Mouse (Mus musculus) ES-E14 (cell line): ENCODE data around the gene Abhd16a. TPM values are rescaled to one million over a fixed set of nuclear protein-coding genes. Genes with fewer than 3 reads are reported as not detected.

Source experiments
- DNase-seq: peaks from one replicate; pipeline ENCODE4 v3.0.0-alpha.2; 2013; ENCODE audit warnings: low read depth, low spot score
- H3K27ac ChIP-seq: 2 replicates; pipeline ENCODE4 v1.5.1; 2012; ENCODE audit warnings: low read depth, mild to moderate bottlenecking, low read length, moderate library complexity, mixed read lengths; ENCODE audit not compliant: poor library complexity, insufficient read depth, severe bottlenecking
- H3K36me3 ChIP-seq: 2 replicates; pipeline ENCODE4 v1.6.1; 2012; ENCODE audit warnings: mild to moderate bottlenecking, low read length, moderate library complexity, mixed read lengths; ENCODE audit not compliant: control insufficient read depth, poor library complexity, insufficient read depth, severe bottlenecking
- H3K4me1 ChIP-seq, 2 experiments: fragments of 150-350 bp in 1 of 2; sonication (generic) in 1 of 2; 2 replicates each; pipeline ENCODE4 v1.6.1; 2012; ENCODE audit warnings: low read length in 2 of 2, mild to moderate bottlenecking in 1 of 2, mixed read lengths in 1 of 2; ENCODE audit not compliant: control insufficient read depth in 2 of 2, insufficient read depth in 2 of 2, poor library complexity in 1 of 2
- H3K4me3 ChIP-seq, 2 experiments: fragments of 150-350 bp in 1 of 2; sonication (generic) in 1 of 2; 2 replicates each; pipeline ENCODE4 v1.5.1; 2012; ENCODE audit warnings: low read length in 2 of 2, low read depth in 1 of 2, mild to moderate bottlenecking in 1 of 2, mixed read lengths in 1 of 2; ENCODE audit not compliant: insufficient read depth in 1 of 2, poor library complexity in 1 of 2, severe bottlenecking in 1 of 2
- H3K9ac ChIP-seq: 2 replicates; pipeline ENCODE4 v1.6.1; 2012; ENCODE audit warnings: low read depth, mild to moderate bottlenecking, low read length, mixed read lengths; ENCODE audit not compliant: poor library complexity, insufficient read depth, severe bottlenecking
- H3K9me3 ChIP-seq: fragments of 150-350 bp; sonication (generic); 2 replicates; pipeline ENCODE4 v1.6.1; 2012; ENCODE audit warnings: low read depth, mild to moderate bottlenecking, low read length; ENCODE audit not compliant: control insufficient read depth, insufficient read depth
- CHD2 ChIP-seq: IDR thresholded peaks from 2 replicates; pipeline ENCODE4 v1.6.1; 2014; ENCODE audit warnings: mild to moderate bottlenecking, low read depth, low read length, inconsistent platforms
- HCFC1 ChIP-seq: IDR thresholded peaks from 2 replicates; pipeline ENCODE4 v1.6.1; 2012; ENCODE audit warnings: low read length, inconsistent platforms, borderline replicate concordance; ENCODE audit not compliant: insufficient read depth
- MAFK ChIP-seq: IDR thresholded peaks from 2 replicates; pipeline ENCODE4 v1.6.1; 2014; ENCODE audit warnings: mild to moderate bottlenecking, low read depth, low read length, inconsistent platforms; ENCODE audit not compliant: insufficient read depth
- ZC3H11A ChIP-seq: IDR thresholded peaks from 2 replicates; pipeline ENCODE4 v1.6.1; 2012; ENCODE audit warnings: low read depth, mild to moderate bottlenecking, inconsistent platforms, low read length, borderline replicate concordance
- ZNF384 ChIP-seq: IDR thresholded peaks from 2 replicates; pipeline ENCODE4 v1.6.1; 2012; ENCODE audit warnings: low read depth, low read length, inconsistent platforms
- in situ Hi-C, 2 experiments: fragments of 600-800 bp; cut with MboI; formaldehyde crosslinking; loops; one replicate each; pipeline ENCODE4 v1.15.1; 2025; ENCODE audit warnings: low sequenced_read_pairs in 2 of 2, inconsistent platforms in 1 of 2; ENCODE audit not compliant: unreplicated experiment in 2 of 2
- total RNA-seq: library from RNA; depleted of rRNA; stranded (reverse); fragments of 300-350 nt; gene quantifications from 2 replicates; pipeline ENCODE4 v1.2.3, GENCODE M21; 2012

Abhd16a gene
- total RNA-seq, 1 experiment, result 30.7 TPM

- in situ Hi-C loops, result no loop called here
- H3K9me3 ChIP-seq, result no peaks in the 10 kb centered on the region
These were observed 39.5 kb upstream of the Abhd16a start, which contains the start of gene Clic1 for GRCm38 (mm10) chr17:35049561-35050016. Gene Clic1 (plus strand): TSS chr17:35049966.

GRCm38 (mm10) chr17:35050126-35050750 is 38.8 kb upstream of the Abhd16a start:
- no peak for TF ChIP-seq CHD2
- TF ChIP-seq ZNF384, result no peak
- TF ChIP-seq MAFK, result no peak
- no peak for TF ChIP-seq HCFC1
- TF ChIP-seq ZC3H11A, result no peak

More at GRCm38 (mm10) chr17:35049561-35050016, 39.5 kb upstream of the Abhd16a start, which contains the start of gene Clic1:
- Histone ChIP-seq H3K27ac (peak within 1 kb of the TSS; percentile 45), H3K9ac (peak within 1 kb of the TSS; percentile 81), H3K4me3 (peak within 1 kb of the TSS; percentile 78 to 79), H3K4me1 (peaks cover 0 to 28% of the 10 kb centered on the region in 2 experiments), H3K36me3 (peaks cover 17% of the 10 kb centered on the region)
- no peak for DNase-seq
- TF ChIP-seq MAFK (no peak), CHD2 (no peak), ZC3H11A (no peak), HCFC1 (no peak), ZNF384 (no peak)

GRCm38 (mm10) chr17:35051156-35052086 is 37.6 kb upstream of the Abhd16a start:
- peak; percentile 69 for DNase-seq
- Histone ChIP-seq H3K36me3 (peaks cover 28% of the 10 kb centered on the region), H3K4me1 (peaks cover 0 to 26% of the 10 kb centered on the region in 2 experiments; a peak in 3 of 4 replicates), H3K9me3 (no peaks in the 10 kb centered on the region), H3K27ac (peak overlapping the region; percentile 93), H3K4me3 (peak overlapping the region; percentile 78 to 79), H3K9ac (peak overlapping the region; percentile 89)
- TF ChIP-seq CHD2, result peak; percentile 12; the same call in 1 of the 2 replicates
- no peak for TF ChIP-seq ZC3H11A
- in situ Hi-C loops, result no loop called here

More at GRCm38 (mm10) chr17:35050126-35050750, 38.8 kb upstream of the Abhd16a start:
- H3K9me3 ChIP-seq, result no peaks in the 10 kb centered on the region
- peak overlapping the region; percentile 45 for H3K27ac ChIP-seq
- H3K9ac ChIP-seq, result peak overlapping the region; percentile 81
- H3K4me3 ChIP-seq, result peak overlapping the region; percentile 78 to 79
- in situ Hi-C loops, result no loop called here
- H3K36me3 ChIP-seq, result peaks cover 19% of the 10 kb centered on the region
- DNase-seq, result no peak
- peaks cover 0 to 27% of the 10 kb centered on the region in 2 experiments for H3K4me1 ChIP-seq

GRCm38 (mm10) chr17:35052271-35052798 is 36.7 kb upstream of the Abhd16a start:
- H3K36me3 ChIP-seq, result peaks cover 28% of the 10 kb centered on the region
- no peak for TF ChIP-seq HCFC1
- no peak for TF ChIP-seq MAFK
- TF ChIP-seq CHD2, result no peak
- TF ChIP-seq ZC3H11A, result no peak
- TF ChIP-seq ZNF384, result no peak
- peak overlapping the region; percentile 93; the same call in 1 of the 2 replicates for H3K27ac ChIP-seq
- H3K4me1 ChIP-seq, result peaks cover 0 to 26% of the 10 kb centered on the region in 2 experiments; a peak in 3 of 4 replicates
- no peak for DNase-seq
- H3K4me3 ChIP-seq, result peak overlapping the region; percentile 78 to 79; a peak in 3 of 4 replicates
- H3K9ac ChIP-seq, result peak overlapping the region; percentile 89
- H3K9me3 ChIP-seq, result no peaks in the 10 kb centered on the region
- in situ Hi-C loops, result no loop called here
